Mouse (Mus musculus) thymus, adult 2 months (tissue): Measurements from ENCODE around the gene Gm13696.
"Not testable (repeated sequence)": the region's sequence is repeated elsewhere in the genome, so short reads cannot be mapped to it uniquely, and the experiment has no call there.

ENCODE experiments used
- CTCF ChIP-seq: fragments of 200-500 bp; IDR thresholded peaks from 2 replicates; pipeline ENCODE4 v1.5.1; 2012; ENCODE audit warnings: mild to moderate bottlenecking, control low read depth, low read length, moderate library complexity, borderline replicate concordance; ENCODE audit not compliant: control insufficient read depth, poor library complexity, insufficient read depth; ENCODE audit errors: extremely low read depth
- POLR2A ChIP-seq: fragments of 200-500 bp; IDR thresholded peaks from 2 replicates; pipeline ENCODE4 v1.6.1; 2012; ENCODE audit warnings: mild to moderate bottlenecking, low read length, control low read depth, moderate library complexity; ENCODE audit not compliant: control insufficient read depth, poor library complexity, insufficient read depth; ENCODE audit errors: extremely low read depth

GRCm38 (mm10) chr2:83978633-83979032, 5.7 kb downstream of the Gm13696 start, which contains the start of gene Gm13694:
- TF ChIP-seq POLR2A, CTCF: not testable (repeated sequence)
